Mouse (Mus musculus): ENCODE data around the gene Myo1e.
A peak's percentile ranks its signal among the peaks of the same experiment; 100 is the strongest.

DNA sequence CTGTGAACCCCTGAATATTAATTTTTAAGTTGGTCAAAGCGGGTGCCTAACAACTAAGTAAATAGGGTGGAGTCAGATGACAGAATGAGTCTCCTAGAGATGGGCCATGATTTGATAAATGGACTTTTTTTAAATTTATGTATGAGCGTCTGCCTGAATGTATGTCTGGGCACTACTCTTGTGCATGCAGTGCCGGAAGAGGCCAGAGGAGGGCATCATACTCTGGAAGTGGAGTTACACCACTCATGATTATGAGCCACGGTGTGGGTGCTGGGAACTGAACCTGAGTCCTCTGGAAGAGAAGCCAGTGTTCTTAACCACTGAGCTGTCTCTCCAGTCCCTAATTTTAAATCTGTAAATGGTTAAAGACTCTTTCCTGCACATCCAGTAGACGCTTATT, 93.6 kb downstream of the Myo1e start:
- no peak for TF ChIP-seq POLR2A (IDR thresholded peaks at IDR 0.05; ENCODE audit: low read depth, low read length)
- TF ChIP-seq CTCF (IDR thresholded peaks at IDR 0.05; ENCODE audit: extremely low read depth, insufficient read length, insufficient replicate concordance, low read depth, low read length) = peak; percentile 21; the same call in 1 of the 2 replicates
